Mouse (Mus musculus) bone marrow, adult 2 months (tissue): ENCODE data around the gene Wdr38.

Experiments used
- CTCF ChIP-seq: fragments of 200-500 bp; IDR thresholded peaks from 2 replicates; pipeline ENCODE4 v1.5.1; 2011; ENCODE audit warnings: low read length, control low read depth; ENCODE audit not compliant: control insufficient read depth, insufficient read depth
- POLR2A ChIP-seq: fragments of 200-500 bp; IDR thresholded peaks from 2 replicates; pipeline ENCODE4 v1.6.1; 2011; ENCODE audit warnings: low read depth, mild to moderate bottlenecking, control low read depth, low read length, borderline replicate concordance; ENCODE audit not compliant: control insufficient read depth

DNA sequence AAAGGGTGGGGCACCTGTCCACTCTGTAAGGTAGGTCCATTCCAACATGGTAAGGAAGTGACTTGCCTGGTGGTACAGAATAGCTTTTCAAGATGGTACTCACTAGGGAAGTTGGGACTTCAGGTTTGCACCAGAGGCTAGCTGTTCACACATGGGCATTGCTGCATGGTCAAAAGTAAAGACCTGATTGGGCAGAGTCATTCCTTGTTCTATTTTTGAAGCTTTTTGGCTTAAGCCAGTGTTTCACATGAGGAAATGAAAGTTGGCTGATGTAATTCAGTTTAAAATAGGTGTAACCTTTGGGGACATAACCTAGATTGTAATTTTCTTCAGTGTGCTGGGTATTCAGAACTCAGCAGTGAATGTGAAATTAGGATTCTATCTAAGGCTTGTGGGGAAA, 14.0 kb downstream of the Wdr38 start:
- TF ChIP-seq CTCF = no peak
- no peak for TF ChIP-seq POLR2A
